Mouse (Mus musculus) ES-Bruce4 (cell line): ENCODE results near the gene Cdh13. TPM values are rescaled to one million over a fixed set of nuclear protein-coding genes. Genes with fewer than 3 reads are reported as not detected.
A peak's percentile ranks its signal among the peaks of the same experiment; 100 is the strongest.

Experiments used
- H3K27ac ChIP-seq: 2 replicates; pipeline ENCODE4 v1.5.1; 2012; ENCODE audit warnings: low read length, inconsistent platforms; ENCODE audit not compliant: insufficient read depth
- H3K27me3 ChIP-seq: 2 replicates; pipeline ENCODE4 v1.6.1; 2012; ENCODE audit warnings: mild to moderate bottlenecking, low read length, inconsistent platforms; ENCODE audit not compliant: control insufficient read depth, poor library complexity, insufficient read depth, severe bottlenecking
- H3K36me3 ChIP-seq: 2 replicates; pipeline ENCODE4 v1.6.1; 2012; ENCODE audit warnings: inconsistent platforms, mild to moderate bottlenecking, low read length, moderate library complexity; ENCODE audit not compliant: control insufficient read depth, poor library complexity, insufficient read depth, severe bottlenecking
- H3K4me1 ChIP-seq: one replicate; pipeline ENCODE4 v1.8.1; 2011; ENCODE audit warnings: low read length; ENCODE audit not compliant: control insufficient read depth, insufficient read depth
- H3K4me3 ChIP-seq: 2 replicates; pipeline ENCODE4 v1.5.1; 2011; ENCODE audit warnings: low read depth, mild to moderate bottlenecking, low read length
- H3K9ac ChIP-seq: 2 replicates; pipeline ENCODE4 v1.6.1; 2012; ENCODE audit warnings: low read depth, mild to moderate bottlenecking, inconsistent platforms; ENCODE audit not compliant: poor library complexity, severe bottlenecking
- H3K9me3 ChIP-seq: replicated peaks from 2 replicates; pipeline ENCODE4 v1.6.1; 2012; ENCODE audit warnings: mild to moderate bottlenecking, low read length, inconsistent platforms; ENCODE audit not compliant: control insufficient read depth, poor library complexity, insufficient read depth, severe bottlenecking
- CTCF ChIP-seq: IDR thresholded peaks from one replicate; pipeline ENCODE4 v1.8.1; 2011; ENCODE audit warnings: low read depth, low read length
- EP300 ChIP-seq: IDR thresholded peaks from 2 replicates; pipeline ENCODE4 v1.6.1; 2011; ENCODE audit warnings: low read depth, low read length; ENCODE audit not compliant: insufficient read depth
- POLR2A ChIP-seq: IDR thresholded peaks from one replicate; pipeline ENCODE4 v1.8.1; 2011; ENCODE audit warnings: low read length; ENCODE audit not compliant: insufficient read depth
- polyA plus RNA-seq: library from polyadenylated mRNA; stranded (reverse); fragments of >200 nt; gene quantifications from 2 replicates; pipeline ENCODE4 v1.2.4, GENCODE M21; 2011; ENCODE audit warnings: low read depth; ENCODE audit not compliant: missing spikeins, insufficient read depth, insufficient read length

Cdh13 gene
- polyA plus RNA-seq, 1 experiment = 2.0 TPM

DNA sequence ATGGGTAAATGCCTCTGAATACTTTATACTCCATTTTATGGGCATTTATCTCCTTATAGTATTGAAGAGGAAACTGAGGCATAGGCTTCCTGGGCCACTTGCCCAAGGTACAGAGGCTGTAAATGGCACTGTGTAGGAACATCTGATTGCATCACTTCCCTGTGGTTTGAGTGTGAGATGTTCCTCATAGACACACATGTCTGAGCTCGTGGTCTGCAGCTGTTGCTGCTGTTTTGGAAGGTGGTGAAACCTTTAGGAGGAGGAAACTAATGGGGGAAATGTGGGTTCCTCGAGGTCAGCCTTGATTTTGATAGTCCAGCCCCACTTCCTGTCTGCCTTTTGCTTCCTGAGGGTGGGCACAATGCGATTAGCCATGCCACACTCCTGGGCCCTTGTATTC lies 105.9 kb downstream of the Cdh13 start:
- Histone ChIP-seq H3K4me1 (no peaks in the 10 kb centered on the region), H3K27me3 (no peaks in the 10 kb centered on the region)

DNA sequence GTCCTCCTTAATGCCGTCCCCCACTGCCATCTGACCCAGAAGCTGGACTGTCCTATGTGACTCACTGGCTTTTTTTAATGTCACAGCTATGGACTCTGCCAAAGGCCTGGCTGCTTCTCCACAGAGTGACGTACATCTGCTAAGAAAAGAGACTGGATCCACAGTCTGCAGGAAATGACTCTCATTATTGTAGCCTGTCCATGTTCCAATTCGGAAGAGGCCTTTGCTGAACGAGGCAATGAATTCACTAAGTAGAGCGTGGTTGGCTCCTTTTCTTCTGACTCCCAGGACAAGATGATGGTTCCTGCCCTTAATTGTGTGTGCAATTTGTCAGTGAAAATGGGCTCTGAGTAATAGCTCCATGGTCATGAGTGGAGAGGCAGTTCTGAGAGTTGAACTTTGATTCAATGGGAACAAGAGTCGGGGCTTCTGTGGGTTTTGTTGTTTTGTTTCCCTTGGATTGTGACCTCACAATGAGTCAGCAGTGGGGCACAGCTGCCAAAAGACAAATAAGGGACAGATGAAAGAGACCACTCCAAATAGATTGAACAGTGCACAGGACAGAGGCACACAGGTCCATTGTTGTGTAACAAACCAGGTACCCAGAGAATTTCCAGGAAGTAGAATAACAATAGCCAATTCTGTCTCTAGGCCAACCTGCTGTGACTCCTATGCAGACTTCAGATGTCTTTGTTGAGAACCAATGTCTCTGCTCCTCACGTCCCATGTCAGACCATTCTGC lies 110.5 kb downstream of the Cdh13 start:
- H3K9me3 ChIP-seq = 0 out of 2 replicates have a peak, but pooled peaks cover 10% of the 10 kb centered on the region
- H3K4me3 ChIP-seq = no peak overlapping the region
- H3K4me1 ChIP-seq = no peaks in the 10 kb centered on the region
- no peaks in the 10 kb centered on the region for H3K36me3 ChIP-seq
- no peak overlapping the region for H3K9ac ChIP-seq
- H3K27me3 ChIP-seq = no peaks in the 10 kb centered on the region
- peak overlapping the region; percentile 61 for H3K27ac ChIP-seq
- TF ChIP-seq POLR2A = no peak
- 0 out of 2 replicates have a peak, but pooled peaks have one; percentile 44 for TF ChIP-seq EP300

More for the DNA sequence above, 105.9 kb downstream of the Cdh13 start:
- Histone ChIP-seq H3K36me3 (no peaks in the 10 kb centered on the region), H3K9me3 (no peaks in the 10 kb centered on the region), H3K4me3 (no peak overlapping the region), H3K9ac (no peak overlapping the region), H3K27ac (no peak overlapping the region)
- TF ChIP-seq CTCF (no peak), EP300 (no peak)

DNA sequence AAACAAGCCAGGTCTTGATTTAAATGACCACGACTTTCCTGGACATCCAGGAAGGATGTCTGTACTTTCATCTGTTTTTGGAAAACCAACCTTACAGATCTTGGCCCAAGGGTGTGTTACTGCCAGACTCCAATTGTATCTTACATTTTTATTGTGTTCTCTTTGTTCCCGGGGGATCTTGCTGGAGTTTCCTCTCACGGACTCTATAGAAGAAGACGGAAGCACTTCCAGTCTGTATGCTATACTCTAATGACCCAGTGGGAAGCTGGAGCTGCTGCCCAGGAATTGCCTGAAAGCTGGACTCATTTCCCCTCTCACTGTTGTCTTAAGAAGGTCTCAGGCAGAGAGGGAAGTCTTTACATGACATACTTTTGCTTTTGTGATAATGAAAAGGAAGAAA lies 111.6 kb downstream of the Cdh13 start:
- Histone ChIP-seq H3K27ac (no peak overlapping the region), H3K27me3 (no peaks in the 10 kb centered on the region), H3K9ac (no peak overlapping the region), H3K4me1 (no peaks in the 10 kb centered on the region), H3K9me3 (0 out of 2 replicates have a peak, but pooled peaks cover 10% of the 10 kb centered on the region), H3K4me3 (no peak overlapping the region), H3K36me3 (no peaks in the 10 kb centered on the region)
- TF ChIP-seq EP300 = no peak
- TF ChIP-seq CTCF = no peak
- TF ChIP-seq POLR2A = no peak

DNA sequence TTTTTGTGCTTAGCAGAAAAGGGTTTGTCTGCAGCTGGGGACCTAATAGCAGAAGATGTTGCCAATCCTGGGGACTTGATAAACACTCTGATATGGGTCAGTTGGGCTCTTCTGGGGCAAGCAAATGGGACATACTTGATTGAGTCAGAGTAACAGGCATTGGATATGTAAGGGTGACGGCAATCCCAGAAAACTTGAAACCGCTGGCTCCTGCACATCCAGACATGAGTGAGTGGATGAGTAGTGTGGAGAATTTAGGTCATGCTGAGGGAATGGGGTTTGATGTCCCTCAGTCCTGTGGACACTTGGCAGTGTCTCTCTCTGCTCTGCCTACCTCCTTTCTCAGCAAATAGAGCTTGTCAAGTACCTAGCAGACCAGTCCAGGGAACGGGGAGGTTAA lies 121.3 kb downstream of the Cdh13 start:
- Histone ChIP-seq H3K9ac (no peak overlapping the region), H3K4me1 (no peaks in the 10 kb centered on the region)

DNA sequence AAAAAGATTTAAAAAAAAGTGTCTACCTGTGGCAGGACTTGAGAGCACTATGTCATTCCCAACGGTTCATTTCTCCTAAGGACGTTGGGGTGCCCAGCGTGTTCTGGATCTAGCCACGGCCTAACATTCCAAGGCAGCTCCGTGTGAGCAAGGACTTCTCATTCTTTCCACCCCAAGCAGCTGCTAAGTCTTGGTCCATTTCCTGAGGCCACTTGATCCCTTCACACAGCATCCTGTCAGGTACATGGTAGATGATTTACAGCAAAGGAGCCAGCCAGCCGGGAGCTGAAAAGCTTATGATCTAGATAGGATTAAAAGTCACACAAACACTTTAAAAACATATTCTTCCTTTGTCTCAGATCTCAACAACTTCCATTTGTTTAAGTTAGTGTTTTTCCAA lies 123.8 kb downstream of the Cdh13 start:
- H3K27ac ChIP-seq = no peak overlapping the region
- TF ChIP-seq EP300 = no peak
- no peak for TF ChIP-seq POLR2A
- TF ChIP-seq CTCF = no peak
- no peaks in the 10 kb centered on the region for H3K4me1 ChIP-seq
- H3K36me3 ChIP-seq = no peaks in the 10 kb centered on the region
- H3K9me3 ChIP-seq = peaks cover 21% of the 10 kb centered on the region
- no peaks in the 10 kb centered on the region; the same call in 1 of the 2 replicates for H3K27me3 ChIP-seq
- H3K9ac ChIP-seq = no peak overlapping the region
- H3K4me3 ChIP-seq = no peak overlapping the region

More for the DNA sequence above, 121.3 kb downstream of the Cdh13 start:
- Histone ChIP-seq H3K27me3 (no peaks in the 10 kb centered on the region; the same call in 1 of the 2 replicates), H3K36me3 (no peaks in the 10 kb centered on the region), H3K9me3 (peaks cover 13% of the 10 kb centered on the region), H3K27ac (no peak overlapping the region), H3K4me3 (no peak overlapping the region)
- TF ChIP-seq POLR2A = no peak

DNA sequence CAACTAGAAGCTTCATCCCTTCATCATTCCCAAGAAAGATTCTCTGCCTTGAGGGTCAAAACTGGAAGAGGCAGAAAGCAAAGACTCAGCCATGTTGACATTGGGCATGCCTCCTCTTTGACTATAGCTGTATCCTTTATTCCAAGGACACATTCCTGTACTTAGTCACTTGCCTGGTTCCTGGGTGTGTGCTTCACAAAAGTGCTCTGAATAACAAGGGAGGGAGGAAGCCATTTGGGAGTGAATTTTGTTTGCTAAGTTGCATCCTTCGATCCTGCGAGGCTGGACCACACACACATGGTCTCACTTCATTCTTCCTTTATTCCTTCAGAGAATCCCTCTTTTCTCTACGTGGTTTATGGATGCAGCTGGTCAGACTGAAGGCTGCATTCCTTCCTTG lies 125.9 kb downstream of the Cdh13 start:
- H3K9me3 ChIP-seq = peaks cover 14% of the 10 kb centered on the region
- H3K27me3 ChIP-seq = no peaks in the 10 kb centered on the region; the same call in 1 of the 2 replicates
- H3K27ac ChIP-seq = 0 out of 2 replicates have a peak overlapping the region, but pooled peaks have one; percentile 4
- H3K4me1 ChIP-seq = no peaks in the 10 kb centered on the region
- no peaks in the 10 kb centered on the region for H3K36me3 ChIP-seq
- H3K9ac ChIP-seq = no peak overlapping the region
- H3K4me3 ChIP-seq = no peak overlapping the region
- TF ChIP-seq EP300 (peak; percentile 73), POLR2A (no peak), CTCF (no peak)
